ENCODE assay signal across 8 mouse cellular contexts in genomic region chr11:3535406-3535986, GRCm38 (mm10). TPM values are rescaled to one million over a fixed set of nuclear protein-coding genes. Genes with fewer than 3 reads are reported as not detected.
DNase-seq lines count a peak whose midpoint lies in the region; ATAC-seq and TF ChIP-seq lines count a peak whose summit lies in the region.

No protein-coding gene starts in this region.

- H3K4me2 ChIP-seq in forebrain, embryonic 14.5 days (ENCODE audit: low read length), result peak overlapping the region; percentile 74
- peak overlapping the region; percentile 94 for H3K4me2 ChIP-seq in liver, postnatal 0 days (ENCODE audit: low read depth, low read length)
- H3K4me2 ChIP-seq in neural tube, embryonic 13.5 days, result peak overlapping the region; percentile 92

- no peak for TF ChIP-seq EP300 in liver, postnatal 0 days (IDR thresholded peaks at IDR 0.05; ENCODE audit: low read depth)

- DNase-seq in ES-E14 (ENCODE audit: low read depth, low spot score), result peak; percentile 97
- DNase-seq in cerebellum, adult 11 months, result peak; percentile 93
- DNase-seq in forebrain, embryonic 14.5 days (ENCODE audit: low spot score), result peak; percentile 95
- peak; percentile 98 for DNase-seq in heart, postnatal 14 days
- peak; percentile 95 for DNase-seq in layer of hippocampus, adult 11-12 months (ENCODE audit: low spot score)
- peak; percentile 95 for DNase-seq in liver, postnatal 0 days
- peak; percentile 44 for DNase-seq in telencephalon, adult 2 months (ENCODE audit: low read depth, low spot score)

- WGBS in forebrain, embryonic 14.5 days, result under 1% methylated on average over 36 of the region's 36 CpGs
- 1% methylated on average over 35 of the region's 36 CpGs for WGBS in liver, postnatal 0 days (ENCODE audit: insufficient replicate concordance)
- WGBS in neural tube, embryonic 13.5 days, result under 1% methylated on average over 35 of the region's 36 CpGs

- peak; percentile 93 for TF ChIP-seq CTCF in liver, postnatal 0 days (IDR thresholded peaks at IDR 0.05; ENCODE audit: low read depth)

- ATAC-seq in forebrain, embryonic 14.5 days, result peak; percentile 84
- ATAC-seq in liver, postnatal 0 days, result peak; percentile 74
- ATAC-seq in neural tube, embryonic 13.5 days (ENCODE audit: low read depth), result peak; percentile 88

- peaks cover 20% of the 10 kb centered on the region for H3K36me3 ChIP-seq in ES-E14 (ENCODE audit: control insufficient read depth, insufficient read depth, low read length, poor library complexity, severe bottlenecking)
- H3K36me3 ChIP-seq in forebrain, embryonic 14.5 days (ENCODE audit: control insufficient read depth, insufficient read depth, low read length), result peaks cover 7% of the 10 kb centered on the region
- H3K36me3 ChIP-seq in liver, postnatal 0 days (replicated peaks; ENCODE audit: insufficient read depth, low read length), result peaks cover 23% of the 10 kb centered on the region; the same call in 1 of the 2 replicates
- peaks cover 13% of the 10 kb centered on the region for H3K36me3 ChIP-seq in neural tube, embryonic 13.5 days

- no peaks in the 10 kb centered on the region for H3K27me3 ChIP-seq in forebrain, embryonic 14.5 days (replicated peaks; ENCODE audit: control insufficient read depth, insufficient read depth, low read length)
- no peaks in the 10 kb centered on the region for H3K27me3 ChIP-seq in liver, postnatal 0 days (ENCODE audit: insufficient read depth, low read length)
- H3K27me3 ChIP-seq in neural tube, embryonic 13.5 days, result no peaks in the 10 kb centered on the region

- in situ Hi-C loops in ES-E14 (cut with MboI; ENCODE audit: low sequenced_read_pairs in 2 of 2, unreplicated experiment in 2 of 2), result no loop called here

- peak overlapping the region; percentile 60 for H3K27ac ChIP-seq in ES-E14 (ENCODE audit: insufficient read depth, low read depth, low read length, poor library complexity, severe bottlenecking)
- peak overlapping the region; percentile 22; the same call in 1 of the 2 replicates for H3K27ac ChIP-seq in forebrain, embryonic 14.5 days (ENCODE audit: low read depth, low read length)
- peak overlapping the region; percentile 77 for H3K27ac ChIP-seq in liver, postnatal 0 days (ENCODE audit: low read depth)
- H3K27ac ChIP-seq in neural tube, embryonic 13.5 days (replicated peaks), result peak overlapping the region; percentile 82

- peak overlapping the region; percentile 77 for H3K9ac ChIP-seq in ES-E14 (ENCODE audit: insufficient read depth, low read depth, low read length, poor library complexity, severe bottlenecking)
- H3K9ac ChIP-seq in forebrain, embryonic 14.5 days (ENCODE audit: low read length), result peak overlapping the region; percentile 59
- peak overlapping the region; percentile 70 for H3K9ac ChIP-seq in liver, postnatal 0 days (replicated peaks)
- H3K9ac ChIP-seq in neural tube, embryonic 13.5 days, result peak overlapping the region; percentile 81

- H3K4me1 ChIP-seq in ES-E14 (ENCODE audit: control insufficient read depth in 2 of 2, insufficient read depth in 2 of 2, low read length in 2 of 2, poor library complexity in 1 of 2), result peaks cover 2 to 18% of the 10 kb centered on the region in 2 experiments; a peak in 2 of 4 replicates
- H3K4me1 ChIP-seq in forebrain, embryonic 14.5 days (ENCODE audit: control insufficient read depth, insufficient read depth, low read length), result peaks cover 4% of the 10 kb centered on the region; the same call in 1 of the 2 replicates
- peaks cover 37% of the 10 kb centered on the region for H3K4me1 ChIP-seq in liver, postnatal 0 days (ENCODE audit: insufficient read depth)
- peaks cover 35% of the 10 kb centered on the region for H3K4me1 ChIP-seq in neural tube, embryonic 13.5 days (replicated peaks)

- intact Hi-C loops in heart, postnatal 14 days (cut with DNase I), result loop anchor here (1.0 to 5.0 kb wide), 5 partner anchors 37 to 112 kb away; partner anchors contain the start of gene Morc2a

- no peaks in the 10 kb centered on the region for H3K9me3 ChIP-seq in ES-E14 (ENCODE audit: control insufficient read depth, insufficient read depth, low read depth, low read length)
- H3K9me3 ChIP-seq in forebrain, embryonic 14.5 days (replicated peaks; ENCODE audit: control insufficient read depth, low read length), result no peaks in the 10 kb centered on the region
- no peaks in the 10 kb centered on the region for H3K9me3 ChIP-seq in liver, postnatal 0 days (ENCODE audit: low read length)
- no peaks in the 10 kb centered on the region for H3K9me3 ChIP-seq in neural tube, embryonic 13.5 days

- peak overlapping the region; percentile 72 to 85 for H3K4me3 ChIP-seq in ES-E14 (ENCODE audit: insufficient read depth in 1 of 2, low read depth in 1 of 2, low read length in 2 of 2, poor library complexity in 1 of 2, severe bottlenecking in 1 of 2)
- peak overlapping the region; percentile 43 for H3K4me3 ChIP-seq in forebrain, embryonic 14.5 days (ENCODE audit: low read depth, low read length)
- H3K4me3 ChIP-seq in liver, postnatal 0 days (ENCODE audit: low read depth, low read length), result peak overlapping the region; percentile 51
- H3K4me3 ChIP-seq in neural tube, embryonic 13.5 days, result peak overlapping the region; percentile 56

TF ChIP-seq in ES-E14, 5 proteins besides CTCF, POLR2A, EP300 and RAD21:
- TF ChIP-seq MAFK (IDR thresholded peaks at IDR 0.05; ENCODE audit: insufficient read depth, low read depth, low read length) (no peak), HCFC1 (IDR thresholded peaks at IDR 0.05; ENCODE audit: borderline replicate concordance, insufficient read depth, low read length) (peak; percentile 40; the same call in 1 of the 2 replicates), ZC3H11A (IDR thresholded peaks at IDR 0.05; ENCODE audit: borderline replicate concordance, low read depth, low read length) (peak; percentile 88), CHD2 (IDR thresholded peaks at IDR 0.05; ENCODE audit: low read depth, low read length) (no peak)

RNA-seq across cellular contexts. Expression of gene Smtn, which starts 4.9 kb away (rescaled TPM):
- total RNA-seq in ES-E14 (2012; rRNA removed), result 17.3 and 19.0 TPM in 2 replicates
- 11.6 and 16.4 TPM in 2 replicates for polyA plus RNA-seq in forebrain, embryonic 14.5 days (2014; fragmentation: Nextera tagmentation; extraction: Ambion mirVana)
- 100 to 1,000 TPM; 196 to 205 TPM for total RNA-seq in heart, postnatal 14 days (2021)
- polyA plus RNA-seq in liver, postnatal 0 days (2015; fragmentation: Nextera tagmentation; extraction: Ambion mirVana), result 8.4 and 8.9 TPM in 2 replicates
- polyA plus RNA-seq in neural tube, embryonic 13.5 days (2015; fragmentation: Nextera tagmentation; extraction: Ambion mirVana), result 20.9 and 23.0 TPM in 2 replicates

RNA-seq across cellular contexts. Expression of gene Selenom, which starts 21.0 kb away (rescaled TPM):
- total RNA-seq in ES-E14 (2012; rRNA removed), result 43.8 and 50.3 TPM in 2 replicates
- polyA plus RNA-seq in forebrain, embryonic 14.5 days (2014; fragmentation: Nextera tagmentation; extraction: Ambion mirVana), result 42.0 and 49.1 TPM in 2 replicates
- total RNA-seq in heart, postnatal 14 days (2021), result 10 to 100 TPM; 42.1 to 44.0 TPM
- 9.9 and 11.7 TPM in 2 replicates for polyA plus RNA-seq in liver, postnatal 0 days (2015; fragmentation: Nextera tagmentation; extraction: Ambion mirVana)
- polyA plus RNA-seq in neural tube, embryonic 13.5 days (2015; fragmentation: Nextera tagmentation; extraction: Ambion mirVana), result 75.0 and 83.6 TPM in 2 replicates

RNA-seq across cellular contexts. Expression of gene Inpp5j, which starts 30.9 kb away (rescaled TPM):
- total RNA-seq in ES-E14 (2012; rRNA removed), result 0.09 TPM in 1 of 2 replicates, not detected in the other
- polyA plus RNA-seq in forebrain, embryonic 14.5 days (2014; fragmentation: Nextera tagmentation; extraction: Ambion mirVana), result 1.4 and 2.1 TPM in 2 replicates
- total RNA-seq in heart, postnatal 14 days (2021), result 10 to 100 TPM; 18.9 to 21.7 TPM
- 0.83 and 0.86 TPM in 2 replicates for polyA plus RNA-seq in liver, postnatal 0 days (2015; fragmentation: Nextera tagmentation; extraction: Ambion mirVana)
- polyA plus RNA-seq in neural tube, embryonic 13.5 days (2015; fragmentation: Nextera tagmentation; extraction: Ambion mirVana), result 3.9 and 4.3 TPM in 2 replicates

RNA-seq across cellular contexts. Expression of gene Pla2g3, which starts 47.4 kb away (rescaled TPM):
- 0.16 TPM in 1 of 2 replicates, not detected in the other for total RNA-seq in ES-E14 (2012; rRNA removed)
- polyA plus RNA-seq in forebrain, embryonic 14.5 days (2014; fragmentation: Nextera tagmentation; extraction: Ambion mirVana), result 0.44 and 0.59 TPM in 2 replicates
- under 1 TPM; 0.10 to 0.22 TPM for total RNA-seq in heart, postnatal 14 days (2021)
- 0.07 TPM in 1 of 2 replicates, not detected in the other for polyA plus RNA-seq in liver, postnatal 0 days (2015; fragmentation: Nextera tagmentation; extraction: Ambion mirVana)
- polyA plus RNA-seq in neural tube, embryonic 13.5 days (2015; fragmentation: Nextera tagmentation; extraction: Ambion mirVana), result 0.58 and 0.61 TPM in 2 replicates

Comparison
In these comparisons a context has a peak if more than half of its experiments do, and no peak if none do; other contexts are left out.
1. Peak in every context shown above with its lines: DNase-seq, ATAC-seq, H3K4me3 ChIP-seq and H3K27ac ChIP-seq.
2. DNase-seq: peak in every context shown above with its lines; median percentile 98 in heart, postnatal 14 days; 97 in ES-E14; 95 in forebrain, embryonic 14.5 days; 95 in layer of hippocampus, adult 11-12 months; 95 in liver, postnatal 0 days; 93 in cerebellum, adult 11 months; 44 in telencephalon, adult 2 months.
3. H3K27ac ChIP-seq: peak in every context shown above with its lines; median percentile 82 in neural tube, embryonic 13.5 days; 77 in liver, postnatal 0 days; 60 in ES-E14; 22 in forebrain, embryonic 14.5 days.